Mouse (Mus musculus): ENCODE measurements around the gene Msmb.

GRCm38 (mm10) chr14:32152243-32152965 is 10.6 kb downstream of the Msmb start:
- no peak for TF ChIP-seq CTCF (IDR thresholded peaks at IDR 0.05; ENCODE audit: borderline replicate concordance, extremely low read depth, insufficient read depth, insufficient read length)
- TF ChIP-seq POLR2A (IDR thresholded peaks at IDR 0.05; ENCODE audit: borderline replicate concordance, extremely low read depth, insufficient read depth, insufficient read length, poor library complexity, severe bottlenecking): no peak
